Mouse (Mus musculus): ENCODE data around the gene Kif26a. TPM values are rescaled to one million over a fixed set of nuclear protein-coding genes. Genes with fewer than 3 reads are reported as not detected.

Gene Kif26a
- polyA plus RNA-seq, 1 experiment from 2014 or later = 3.0 TPM

DNA sequence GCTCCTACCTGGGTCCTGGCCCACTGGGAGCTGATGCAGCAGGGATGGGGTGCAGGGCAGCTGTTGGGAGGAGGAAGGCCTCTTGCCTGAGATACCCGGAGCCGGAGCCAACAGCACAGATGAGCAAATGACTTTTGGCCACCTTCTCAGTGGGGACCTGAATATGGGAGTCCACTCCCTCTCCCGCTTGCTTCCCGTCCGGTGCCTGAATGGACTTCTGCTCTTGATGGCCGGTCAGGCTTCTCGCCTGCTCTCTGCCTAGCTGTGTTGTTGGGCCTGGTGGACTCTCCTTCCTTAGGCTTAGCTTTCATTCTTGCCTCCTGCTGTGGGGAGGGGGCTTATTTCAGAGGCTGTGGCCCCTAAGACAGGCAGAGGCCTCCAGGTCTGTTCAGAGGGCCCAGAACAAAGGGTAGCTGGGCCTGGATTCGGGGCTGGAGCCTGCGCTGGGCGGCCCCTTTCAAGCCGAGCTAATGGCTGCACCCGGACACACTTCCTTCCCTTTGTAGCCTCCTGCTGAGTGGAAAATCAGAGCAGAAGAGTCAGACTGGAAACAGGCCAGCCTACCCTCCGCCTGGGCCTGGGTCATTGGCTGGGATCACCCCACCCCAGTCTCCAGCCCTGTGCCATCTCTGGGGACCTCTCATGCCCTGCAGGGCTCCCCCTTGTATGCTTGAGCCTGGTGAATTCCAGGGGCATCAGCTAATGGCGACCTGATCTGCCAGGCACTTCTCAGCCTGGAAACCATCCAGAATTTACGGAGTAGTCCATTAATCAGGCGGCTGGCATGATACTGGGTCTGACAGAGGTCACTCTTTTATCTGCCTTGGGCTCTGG, 9.4 kb downstream of the Kif26a start:
- no peak overlapping the region for H3K4me3 ChIP-seq (replicated peaks)
- no peak for ATAC-seq
- no peaks in the 10 kb centered on the region for H3K27me3 ChIP-seq (replicated peaks)
- 68% methylated on average over 16 of the region's 16 CpGs for WGBS
- H3K9ac ChIP-seq = no peak overlapping the region
- H3K9me3 ChIP-seq = no peaks in the 10 kb centered on the region
- H3K36me3 ChIP-seq = no peaks in the 10 kb centered on the region
- H3K4me2 ChIP-seq (replicated peaks) = no peak overlapping the region
- peaks cover 21% of the 10 kb centered on the region; the same call in 1 of the 2 replicates for H3K4me1 ChIP-seq (replicated peaks)
- peak overlapping the region; percentile 63 for H3K27ac ChIP-seq

DNA sequence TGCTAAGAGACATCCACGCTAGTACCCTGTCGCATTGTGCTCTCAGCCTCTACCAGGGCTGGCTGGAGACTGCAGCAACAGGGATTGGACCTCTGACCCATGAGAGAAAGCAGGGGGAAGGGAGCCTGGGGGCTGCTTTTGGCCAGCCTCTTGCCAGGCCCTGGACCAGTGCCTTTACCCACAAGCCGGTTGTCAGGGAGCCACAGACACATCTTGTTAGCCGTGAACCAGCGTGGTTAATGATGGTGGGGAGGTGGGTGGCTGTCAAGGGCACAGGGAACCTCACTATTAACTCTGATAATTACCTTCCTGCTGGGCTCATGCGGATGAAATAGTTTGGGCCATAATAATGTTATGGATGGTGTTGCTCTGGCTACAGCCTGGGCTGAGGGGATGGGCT, 10.8 kb downstream of the Kif26a start:
- H3K36me3 ChIP-seq = no peaks in the 10 kb centered on the region
- no peaks in the 10 kb centered on the region for H3K27me3 ChIP-seq (replicated peaks)
- no peak overlapping the region for H3K4me3 ChIP-seq (replicated peaks)
- H3K4me1 ChIP-seq (replicated peaks) = peaks cover 15% of the 10 kb centered on the region; the same call in 1 of the 2 replicates
- H3K9ac ChIP-seq = no peak overlapping the region
- H3K9me3 ChIP-seq = no peaks in the 10 kb centered on the region
- H3K4me2 ChIP-seq (replicated peaks) = no peak overlapping the region
- H3K27ac ChIP-seq = no peak overlapping the region
- WGBS = 84% methylated on average over 6 of the region's 6 CpGs
- no peak for ATAC-seq

DNA sequence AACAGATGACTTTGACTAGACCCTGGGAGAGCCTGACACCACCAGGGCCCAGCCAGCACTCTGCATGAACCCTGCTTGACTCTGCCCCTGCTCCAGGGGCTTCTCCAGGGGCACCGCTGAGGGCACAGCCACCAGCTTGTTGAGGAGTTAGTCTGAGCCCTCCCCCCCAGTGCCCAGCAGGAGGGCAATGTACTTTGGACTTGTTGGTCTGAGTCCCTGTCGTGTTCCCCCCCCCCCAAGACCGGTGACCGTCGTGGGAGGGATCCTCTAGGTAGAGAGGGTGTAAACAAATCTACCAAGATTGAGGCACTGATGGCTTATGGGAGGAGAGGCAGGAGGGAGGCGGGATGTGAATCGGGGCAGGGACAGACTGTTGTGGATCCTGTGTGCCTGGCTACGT, 12.2 kb downstream of the Kif26a start:
- Histone ChIP-seq H3K27ac (no peak overlapping the region), H3K4me3 (replicated peaks) (no peak overlapping the region), H3K4me1 (replicated peaks) (peaks cover 15% of the 10 kb centered on the region; the same call in 1 of the 2 replicates), H3K4me2 (replicated peaks) (no peak overlapping the region), H3K9ac (no peak overlapping the region), H3K27me3 (replicated peaks) (no peaks in the 10 kb centered on the region), H3K9me3 (no peaks in the 10 kb centered on the region), H3K36me3 (no peaks in the 10 kb centered on the region)
- 48% methylated on average over 8 of the region's 8 CpGs for WGBS
- ATAC-seq = peak; percentile 44; the same call in 1 of the 2 replicates

DNA sequence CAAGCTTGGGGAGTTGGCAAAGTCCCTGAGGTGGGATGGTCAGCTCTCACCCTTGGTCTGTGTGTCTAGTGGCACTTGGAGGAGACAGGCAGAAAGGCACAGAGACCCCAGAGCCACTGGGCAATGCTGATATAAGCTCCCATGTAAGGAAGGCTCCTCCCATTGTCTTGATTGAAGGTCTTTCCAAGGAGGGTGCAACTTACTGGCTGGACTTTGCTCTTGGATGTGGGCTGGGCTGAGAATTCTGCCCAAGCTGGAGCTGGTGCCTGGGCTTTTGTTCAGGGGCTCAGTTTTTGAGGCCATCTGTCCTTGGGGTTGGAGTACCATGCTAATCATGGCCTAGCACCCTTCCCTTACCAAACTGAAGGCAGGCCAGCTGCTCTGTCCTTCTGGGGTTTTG, 12.8 kb downstream of the Kif26a start:
- H3K36me3 ChIP-seq = no peaks in the 10 kb centered on the region
- H3K27ac ChIP-seq = no peak overlapping the region
- no peak overlapping the region for H3K9ac ChIP-seq
- H3K27me3 ChIP-seq (replicated peaks) = no peaks in the 10 kb centered on the region
- peak; percentile 73 for ATAC-seq
- H3K4me2 ChIP-seq (replicated peaks) = no peak overlapping the region
- no peak overlapping the region for H3K4me3 ChIP-seq (replicated peaks)
- no peaks in the 10 kb centered on the region for H3K9me3 ChIP-seq
- H3K4me1 ChIP-seq (replicated peaks) = peaks cover 17% of the 10 kb centered on the region; the same call in 1 of the 2 replicates

DNA sequence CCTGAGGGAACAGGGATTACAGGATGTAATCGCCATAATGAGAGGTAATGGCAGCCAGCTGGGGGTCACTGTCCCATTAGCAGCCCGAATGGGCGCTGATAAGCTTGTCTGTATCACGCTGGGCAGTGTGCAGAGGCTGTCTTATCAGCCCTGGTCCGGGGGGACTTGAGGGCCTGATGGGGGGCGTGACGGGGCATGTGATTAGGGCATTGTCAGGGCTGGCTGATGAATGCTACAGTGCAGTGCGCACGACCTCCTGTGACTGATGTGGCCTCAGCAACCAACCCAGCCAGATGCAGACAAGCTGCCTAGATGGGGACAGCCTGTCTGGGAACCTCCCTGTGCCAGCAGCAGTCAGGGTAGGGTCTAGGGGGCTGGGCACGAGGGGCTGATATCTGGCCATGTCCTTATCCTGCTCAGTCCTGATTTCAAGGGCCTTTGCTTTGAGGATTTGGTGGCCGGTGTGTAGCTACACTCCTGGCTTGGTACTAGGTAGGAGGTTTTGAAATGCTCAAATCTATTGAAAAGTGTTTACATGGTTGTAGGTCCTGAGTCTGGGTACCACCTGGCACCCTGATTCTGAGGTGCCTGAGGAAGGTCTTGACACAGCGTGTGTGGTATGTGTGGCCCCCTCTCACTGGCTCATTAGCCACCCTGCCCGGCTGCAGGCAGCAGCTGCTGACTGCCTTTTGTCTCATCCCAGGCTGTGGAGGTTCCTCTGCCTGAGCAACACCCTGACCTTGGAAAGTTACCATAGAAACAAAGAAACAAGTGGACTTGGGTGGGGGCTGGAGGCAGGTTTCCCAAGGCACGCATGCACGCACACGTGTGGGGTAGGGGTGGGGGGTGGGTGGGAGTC, 18.2 kb downstream of the Kif26a start:
- Histone ChIP-seq H3K27me3 (replicated peaks) (no peaks in the 10 kb centered on the region), H3K36me3 (no peaks in the 10 kb centered on the region), H3K9ac (no peak overlapping the region), H3K4me3 (replicated peaks) (no peak overlapping the region), H3K4me1 (replicated peaks) (peaks cover 18% of the 10 kb centered on the region), H3K4me2 (replicated peaks) (0 out of 2 replicates have a peak overlapping the region, but pooled peaks have one; percentile 7), H3K27ac (peak overlapping the region; percentile 49; the same call in 1 of the 2 replicates), H3K9me3 (no peaks in the 10 kb centered on the region)
- ATAC-seq = peak; percentile 65
- 39% methylated on average over 16 of the region's 16 CpGs for WGBS

DNA sequence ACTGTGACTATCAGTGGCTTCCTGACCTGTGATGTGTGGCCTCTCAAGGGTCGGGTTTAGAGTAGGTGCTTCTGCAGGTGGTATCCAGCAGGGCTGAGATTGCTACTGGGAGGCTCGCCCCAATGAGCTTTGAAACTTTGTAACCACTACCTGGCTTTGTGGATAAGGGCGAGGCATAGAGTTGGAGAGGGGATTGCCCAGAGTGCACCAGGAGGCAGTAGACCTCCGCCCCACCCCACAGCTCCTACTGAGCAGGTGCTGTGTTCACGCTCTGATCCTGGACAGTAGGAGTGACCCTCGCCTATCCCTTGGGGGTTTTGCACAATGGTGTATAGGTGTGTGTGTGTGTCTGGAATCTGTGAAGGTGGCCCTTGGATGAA, 18.8 kb downstream of the Kif26a start:
- Histone ChIP-seq H3K36me3 (no peaks in the 10 kb centered on the region), H3K27me3 (replicated peaks) (no peaks in the 10 kb centered on the region), H3K4me2 (replicated peaks) (0 out of 2 replicates have a peak overlapping the region, but pooled peaks have one; percentile 7), H3K9ac (no peak overlapping the region), H3K4me1 (replicated peaks) (peaks cover 23% of the 10 kb centered on the region), H3K9me3 (no peaks in the 10 kb centered on the region), H3K27ac (peak overlapping the region; percentile 49; the same call in 1 of the 2 replicates), H3K4me3 (replicated peaks) (no peak overlapping the region)
- ATAC-seq = peak; percentile 78
- 54% methylated on average over 6 of the region's 6 CpGs for WGBS

DNA sequence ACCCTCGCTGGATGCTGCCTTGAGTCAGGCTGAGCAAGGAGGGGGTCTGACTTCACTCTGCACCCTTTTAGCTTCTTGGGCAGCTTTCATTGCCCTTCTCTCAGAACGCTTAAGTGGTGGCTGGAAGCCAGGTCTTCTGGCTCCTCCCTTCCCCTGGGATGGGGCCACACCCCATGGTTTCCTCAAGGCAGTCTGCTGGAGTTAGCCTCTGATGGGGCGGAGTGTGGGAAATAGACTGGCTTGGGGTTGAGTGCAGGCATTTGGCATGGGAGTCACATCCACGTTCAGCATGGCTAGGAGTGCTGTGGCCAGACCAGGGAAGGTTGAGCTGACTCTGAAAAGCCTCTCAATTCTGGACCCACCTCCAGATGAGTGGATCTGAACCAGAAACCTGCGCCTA, 23.2 kb downstream of the Kif26a start:
- Histone ChIP-seq H3K4me3 (replicated peaks) (no peak overlapping the region), H3K9ac (no peak overlapping the region), H3K36me3 (no peaks in the 10 kb centered on the region), H3K4me2 (replicated peaks) (no peak overlapping the region), H3K9me3 (no peaks in the 10 kb centered on the region), H3K27ac (no peak overlapping the region), H3K27me3 (replicated peaks) (no peaks in the 10 kb centered on the region), H3K4me1 (replicated peaks) (peaks cover 20% of the 10 kb centered on the region)
- peak; percentile 60 for ATAC-seq
- 55% methylated on average over 5 of the region's 5 CpGs for WGBS

DNA sequence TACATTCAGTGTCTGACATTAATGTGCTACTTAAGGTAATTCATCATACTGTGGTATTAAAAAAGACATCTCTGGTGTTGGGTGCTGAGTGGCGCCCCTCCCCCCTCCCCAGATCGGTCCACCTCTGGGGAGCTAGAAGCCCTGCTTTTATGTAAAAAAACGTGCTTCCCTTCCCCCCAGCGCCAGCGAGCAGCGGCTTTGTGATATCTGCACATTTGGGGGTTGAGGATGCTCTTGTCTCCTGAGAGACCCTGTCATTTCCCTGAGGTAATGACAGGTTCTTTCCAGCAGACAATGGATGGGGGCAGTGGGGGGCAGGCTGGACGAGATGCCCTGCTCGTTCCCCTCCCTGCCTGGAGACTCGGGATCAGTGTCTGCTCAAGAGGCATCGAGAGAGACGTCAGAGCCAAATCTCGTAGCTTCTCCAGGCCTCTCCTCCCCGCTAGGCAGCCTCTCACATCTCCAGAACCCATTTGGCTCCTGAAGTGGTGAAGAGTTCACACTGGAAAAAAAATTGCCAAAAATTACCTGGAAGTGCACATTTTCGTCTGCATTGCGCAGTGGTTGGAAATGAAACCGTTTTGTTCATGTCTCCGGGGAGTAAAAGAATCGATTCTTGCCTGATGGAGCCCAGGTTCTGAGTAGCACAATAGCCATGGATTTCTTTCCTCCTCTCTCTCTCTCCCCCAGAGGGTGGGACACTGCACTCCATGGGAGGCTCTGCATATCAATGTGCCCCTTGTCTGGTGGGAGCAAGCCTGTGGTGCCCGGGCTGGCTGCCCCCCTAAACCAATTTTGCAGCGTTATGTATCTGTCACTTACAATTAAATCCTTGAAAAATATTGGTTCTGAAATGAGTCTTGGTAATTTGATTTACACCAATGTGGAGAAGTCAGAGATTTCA, 24.9 kb downstream of the Kif26a start:
- H3K4me2 ChIP-seq (replicated peaks) = no peak overlapping the region
- peaks cover 11% of the 10 kb centered on the region for H3K4me1 ChIP-seq (replicated peaks)
- H3K9me3 ChIP-seq = no peaks in the 10 kb centered on the region
- no peak for ATAC-seq
- no peaks in the 10 kb centered on the region for H3K27me3 ChIP-seq (replicated peaks)
- WGBS = 50% methylated on average over 20 of the region's 20 CpGs
- H3K9ac ChIP-seq = no peak overlapping the region
- H3K4me3 ChIP-seq (replicated peaks) = no peak overlapping the region
- H3K27ac ChIP-seq = no peak overlapping the region
- no peaks in the 10 kb centered on the region for H3K36me3 ChIP-seq

DNA sequence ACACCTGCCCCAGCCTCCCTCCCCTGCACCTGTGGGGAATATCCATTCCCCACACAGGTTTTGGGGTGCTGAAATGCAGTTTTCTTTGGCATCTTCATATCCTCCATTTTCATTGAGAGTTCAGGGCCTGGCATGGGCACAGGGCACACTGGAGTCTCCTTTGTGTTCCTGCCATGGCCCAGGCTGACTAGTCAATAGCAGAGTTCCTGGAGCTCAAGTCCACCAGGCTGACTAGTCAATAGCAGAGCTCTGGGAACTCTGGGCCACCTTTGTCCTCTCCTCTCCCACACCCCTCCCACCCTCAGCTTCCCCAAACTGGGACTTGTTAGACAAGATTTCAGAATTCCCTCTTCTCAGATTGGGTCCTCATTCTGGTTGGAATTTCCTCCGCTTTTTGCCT, 25.6 kb downstream of the Kif26a start:
- no peak overlapping the region for H3K9ac ChIP-seq
- no peaks in the 10 kb centered on the region for H3K9me3 ChIP-seq
- no peak overlapping the region for H3K27ac ChIP-seq
- H3K4me1 ChIP-seq (replicated peaks) = peaks cover 11% of the 10 kb centered on the region
- H3K4me2 ChIP-seq (replicated peaks) = no peak overlapping the region
- peak; percentile 27 for ATAC-seq
- 86% methylated on average over 1 of the region's 1 CpGs for WGBS
- no peaks in the 10 kb centered on the region for H3K27me3 ChIP-seq (replicated peaks)
- H3K36me3 ChIP-seq = no peaks in the 10 kb centered on the region
- H3K4me3 ChIP-seq (replicated peaks) = no peak overlapping the region

DNA sequence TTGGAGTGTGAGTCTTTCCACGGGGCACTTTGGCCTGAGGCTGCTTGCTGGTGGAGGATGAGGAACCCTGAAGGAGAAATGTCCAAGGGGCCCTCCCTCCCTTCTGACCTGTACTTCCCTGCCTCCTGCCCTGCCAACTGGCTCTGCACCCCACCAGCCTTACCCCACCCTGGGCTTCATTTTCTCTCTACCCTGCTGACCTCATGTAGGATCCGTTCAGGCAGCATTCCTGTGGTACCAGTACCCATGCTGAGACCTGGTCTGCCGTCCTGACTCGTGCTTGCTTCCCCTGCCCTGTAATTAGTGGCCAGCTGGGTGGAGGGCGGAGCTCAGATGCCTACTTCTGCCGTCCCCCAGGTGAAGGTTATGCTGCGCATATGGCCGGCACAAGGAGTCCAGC, 26.2 kb downstream of the Kif26a start:
- H3K9ac ChIP-seq = no peak overlapping the region
- H3K36me3 ChIP-seq = no peaks in the 10 kb centered on the region
- no peak overlapping the region for H3K4me2 ChIP-seq (replicated peaks)
- no peak overlapping the region for H3K4me3 ChIP-seq (replicated peaks)
- peaks cover 11% of the 10 kb centered on the region for H3K4me1 ChIP-seq (replicated peaks)
- 60% methylated on average over 8 of the region's 8 CpGs for WGBS
- H3K27ac ChIP-seq = no peak overlapping the region
- H3K27me3 ChIP-seq (replicated peaks) = no peaks in the 10 kb centered on the region
- no peak for ATAC-seq
- no peaks in the 10 kb centered on the region for H3K9me3 ChIP-seq

DNA sequence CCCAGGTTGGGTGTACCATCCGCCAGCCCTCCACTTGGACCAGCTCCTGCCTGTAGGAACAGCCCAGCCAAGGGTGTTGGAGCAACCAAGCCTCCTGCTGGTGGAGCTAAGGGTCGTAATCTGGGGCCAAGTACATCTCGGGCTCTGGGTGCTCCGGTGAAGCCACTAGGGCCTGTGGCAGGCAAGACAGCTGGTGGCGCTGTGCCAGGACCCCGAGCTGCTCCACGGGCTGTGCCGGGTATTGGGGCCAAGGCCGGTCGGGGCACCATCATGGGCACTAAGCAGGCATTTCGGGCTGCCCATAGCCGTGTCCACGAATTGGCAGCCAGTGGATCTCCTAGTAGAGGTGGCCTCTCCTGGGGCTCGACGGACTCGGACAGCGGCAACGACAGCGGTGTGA, 31.7 kb downstream of the Kif26a start:
- no peak for ATAC-seq
- WGBS = 93% methylated on average over 19 of the region's 19 CpGs
- Histone ChIP-seq H3K27me3 (replicated peaks) (no peaks in the 10 kb centered on the region), H3K4me2 (replicated peaks) (no peak overlapping the region), H3K9me3 (no peaks in the 10 kb centered on the region), H3K4me3 (replicated peaks) (no peak overlapping the region), H3K9ac (no peak overlapping the region), H3K4me1 (replicated peaks) (peaks cover 6% of the 10 kb centered on the region), H3K27ac (no peak overlapping the region), H3K36me3 (no peaks in the 10 kb centered on the region)

DNA sequence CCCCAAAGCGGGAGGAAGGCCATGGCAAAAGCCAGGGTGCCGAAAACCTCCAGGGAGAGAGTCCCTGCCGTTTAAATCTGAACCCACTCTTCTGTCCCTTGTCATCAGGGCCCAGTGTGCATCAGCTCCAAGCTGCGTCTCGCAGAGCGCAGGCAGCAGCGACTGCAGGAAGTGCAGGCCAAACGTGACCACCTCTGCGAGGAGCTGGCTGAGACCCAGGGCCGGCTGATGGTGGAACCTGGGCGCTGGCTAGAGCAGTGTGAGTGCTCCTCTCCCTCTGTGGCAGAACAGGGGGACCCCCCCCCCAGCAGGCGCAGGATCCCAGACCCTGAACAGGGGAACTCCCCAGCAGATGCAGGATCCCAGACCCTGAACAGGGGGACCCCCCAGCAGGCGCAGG, 33.7 kb downstream of the Kif26a start:
- Histone ChIP-seq H3K27ac (no peak overlapping the region), H3K4me1 (replicated peaks) (peaks cover 18% of the 10 kb centered on the region), H3K4me2 (replicated peaks) (no peak overlapping the region), H3K4me3 (replicated peaks) (no peak overlapping the region), H3K36me3 (no peaks in the 10 kb centered on the region), H3K9me3 (no peaks in the 10 kb centered on the region), H3K9ac (no peak overlapping the region), H3K27me3 (replicated peaks) (no peaks in the 10 kb centered on the region)
- WGBS = 86% methylated on average over 13 of the region's 13 CpGs
- no peak for ATAC-seq
